10 mouse cellular contexts compared by ENCODE assay signal in the genomic region with DNA sequence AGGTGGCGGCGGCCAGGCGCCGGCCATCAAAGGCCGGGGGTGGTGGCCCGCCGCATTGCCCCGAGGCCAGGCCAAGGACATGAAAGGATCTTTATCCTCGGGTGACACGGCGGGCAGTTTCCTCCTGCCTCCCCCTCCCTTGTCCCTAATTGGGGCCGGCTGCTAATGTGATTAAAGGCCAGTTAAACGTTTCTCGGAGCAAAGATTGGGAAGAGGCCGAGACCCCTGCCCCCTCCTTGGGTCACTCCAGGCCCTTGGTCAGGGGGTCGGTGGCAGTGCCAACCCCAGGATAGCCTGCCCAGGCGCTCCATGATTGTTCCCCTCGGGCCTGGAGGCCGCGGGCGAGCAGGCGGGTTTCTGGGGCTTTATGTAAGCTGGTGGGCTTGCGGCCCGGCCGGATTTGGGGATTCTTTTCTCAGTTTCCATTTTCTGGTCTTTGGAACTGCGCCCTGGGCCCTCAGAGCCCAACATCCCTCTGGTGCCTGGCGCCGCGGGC.
DNase-seq lines count a peak whose midpoint lies in the region; ATAC-seq lines count a peak whose summit lies in the region.
"Had no signal": no experiment of that assay in that cellular context is flagged by ENCODE, and none has a peak within 500 bp of the region (broad histone marks: within the 10 kb centered on the region; RNA-seq: fewer than 3 reads in every experiment).

No protein-coding gene starts in this region.

- H3K36me3 ChIP-seq in liver, embryonic 11.5 days (ENCODE audit: control insufficient read depth, insufficient read depth, low read length), result no peaks in the 10 kb centered on the region
- no peaks in the 10 kb centered on the region for H3K36me3 ChIP-seq in embryonic facial prominence, embryonic 13.5 days
- no peaks in the 10 kb centered on the region for H3K36me3 ChIP-seq in intestine, embryonic 15.5 days
- no peaks in the 10 kb centered on the region for H3K36me3 ChIP-seq in neural tube, embryonic 15.5 days

- WGBS in liver, embryonic 11.5 days, result 4% methylated on average over 29 of the region's 29 CpGs
- under 1% methylated on average over 29 of the region's 29 CpGs for WGBS in embryonic facial prominence, embryonic 13.5 days
- 15% methylated on average over 28 of the region's 29 CpGs for WGBS in intestine, embryonic 15.5 days
- 3% methylated on average over 29 of the region's 29 CpGs for WGBS in neural tube, embryonic 15.5 days

- peaks cover 2% of the 10 kb centered on the region; the same call in 1 of the 2 replicates for H3K4me1 ChIP-seq in liver, embryonic 11.5 days (replicated peaks; ENCODE audit: control insufficient read depth, insufficient read depth, low read length)
- peaks cover 31% of the 10 kb centered on the region for H3K4me1 ChIP-seq in embryonic facial prominence, embryonic 13.5 days
- peaks cover 15% of the 10 kb centered on the region for H3K4me1 ChIP-seq in intestine, embryonic 15.5 days (replicated peaks)
- H3K4me1 ChIP-seq in neural tube, embryonic 15.5 days, result peaks cover 27% of the 10 kb centered on the region

- no peak overlapping the region for H3K27ac ChIP-seq in liver, embryonic 11.5 days (ENCODE audit: low read depth, low read length)
- H3K27ac ChIP-seq in embryonic facial prominence, embryonic 13.5 days, result no peak overlapping the region
- no peak overlapping the region for H3K27ac ChIP-seq in intestine, embryonic 15.5 days
- H3K27ac ChIP-seq in neural tube, embryonic 15.5 days (replicated peaks), result no peak overlapping the region

- ATAC-seq in liver, embryonic 11.5 days (replicated peaks; ENCODE audit: low FRiP score), result 0 out of 2 replicates have a peak, but pooled peaks have one; percentile 20
- ATAC-seq in embryonic facial prominence, embryonic 13.5 days (ENCODE audit: insufficient number of reproducible peaks, insufficient read depth, low FRiP score, low TSS enrichment, low read depth), result no peak
- no peak for ATAC-seq in intestine, embryonic 15.5 days
- ATAC-seq in neural tube, embryonic 15.5 days (ENCODE audit: low FRiP score), result no peak
- ATAC-seq: Patski had no signal

- no peak overlapping the region for H3K9ac ChIP-seq in liver, embryonic 11.5 days (ENCODE audit: low read depth, low read length)
- peak overlapping the region; percentile 44; the same call in 1 of the 2 replicates for H3K9ac ChIP-seq in embryonic facial prominence, embryonic 13.5 days
- H3K9ac ChIP-seq in intestine, embryonic 15.5 days, result no peak overlapping the region
- H3K9ac ChIP-seq in neural tube, embryonic 15.5 days (replicated peaks), result no peak overlapping the region

- peaks cover 59% of the 10 kb centered on the region for H3K27me3 ChIP-seq in liver, embryonic 11.5 days (replicated peaks; ENCODE audit: control insufficient read depth, insufficient read depth, low read length)
- peaks cover 89% of the 10 kb centered on the region for H3K27me3 ChIP-seq in embryonic facial prominence, embryonic 13.5 days
- peaks cover 44% of the 10 kb centered on the region for H3K27me3 ChIP-seq in intestine, embryonic 15.5 days (replicated peaks)
- H3K27me3 ChIP-seq in neural tube, embryonic 15.5 days (replicated peaks), result peaks cover 68% of the 10 kb centered on the region
- H3K27me3 ChIP-seq: Patski had no signal

- peak overlapping the region; percentile 23 for H3K4me3 ChIP-seq in liver, embryonic 11.5 days (ENCODE audit: low read depth, low read length)
- H3K4me3 ChIP-seq in embryonic facial prominence, embryonic 13.5 days, result peak overlapping the region; percentile 24
- peak overlapping the region; percentile 12; the same call in 1 of the 2 replicates for H3K4me3 ChIP-seq in intestine, embryonic 15.5 days (replicated peaks)
- peak overlapping the region; percentile 18 for H3K4me3 ChIP-seq in neural tube, embryonic 15.5 days (replicated peaks)
- H3K4me3 ChIP-seq: myocyte had no signal

- DNase-seq in liver, embryonic 11.5 days (ENCODE audit: low spot score), result no peak
- no peak for DNase-seq in liver
- no peak for DNase-seq in gastrocnemius, postnatal 4 days (ENCODE audit: low spot score in 2 of 2)
- no peak for DNase-seq in yolk sac, embryonic 10.5 days (ENCODE audit: low spot score)
- DNase-seq in gastrocnemius, postnatal 25 days, result no peak

- H3K4me2 ChIP-seq in liver, embryonic 11.5 days, result peak overlapping the region; percentile 40
- H3K4me2 ChIP-seq in embryonic facial prominence, embryonic 13.5 days, result peak overlapping the region; percentile 51
- H3K4me2 ChIP-seq in intestine, embryonic 15.5 days (replicated peaks), result peak overlapping the region; percentile 47
- peak overlapping the region; percentile 48 for H3K4me2 ChIP-seq in neural tube, embryonic 15.5 days

- no peaks in the 10 kb centered on the region for H3K9me3 ChIP-seq in liver, embryonic 11.5 days (ENCODE audit: control insufficient read depth, low read length)
- H3K9me3 ChIP-seq in embryonic facial prominence, embryonic 13.5 days, result no peaks in the 10 kb centered on the region
- no peaks in the 10 kb centered on the region for H3K9me3 ChIP-seq in intestine, embryonic 15.5 days
- H3K9me3 ChIP-seq in neural tube, embryonic 15.5 days (replicated peaks), result no peaks in the 10 kb centered on the region
